Mouse (Mus musculus) forebrain, embryonic 16.5 days (tissue): Measurements from ENCODE around the gene Polm. TPM values are rescaled to one million over a fixed set of nuclear protein-coding genes. Genes with fewer than 3 reads are reported as not detected.

Experiments
- ATAC-seq: fragments of 200-750 bp; cut with Nextera tagmentation; 2 replicates; pipeline ENCODE4 v1.8.0; 2017; ENCODE audit warnings: mild to moderate bottlenecking, moderate library complexity
- H3K27ac ChIP-seq: fragments of 300-500 bp; sonication (generic); 2 replicates; pipeline ENCODE4 v1.5.1; 2014; ENCODE audit warnings: low read length, control low read depth
- H3K27me3 ChIP-seq: fragments of 300-500 bp; sonication (generic); replicated peaks from 2 replicates; pipeline ENCODE4 v1.6.1; 2014; ENCODE audit warnings: low read length; ENCODE audit not compliant: control insufficient read depth, insufficient read depth
- H3K36me3 ChIP-seq: fragments of 300-500 bp; sonication (generic); 2 replicates; pipeline ENCODE4 v1.6.1; 2014; ENCODE audit not compliant: control insufficient read depth, insufficient read depth
- H3K4me1 ChIP-seq: fragments of 300-500 bp; sonication (generic); replicated peaks from 2 replicates; pipeline ENCODE4 v1.6.1; 2014; ENCODE audit warnings: low read length; ENCODE audit not compliant: control insufficient read depth, insufficient read depth
- H3K4me2 ChIP-seq: fragments of 300-500 bp; sonication (generic); 2 replicates; pipeline ENCODE4 v1.6.1; 2014; ENCODE audit warnings: mild to moderate bottlenecking, low read length, control low read depth
- H3K4me3 ChIP-seq: fragments of 300-500 bp; sonication (generic); replicated peaks from 2 replicates; pipeline ENCODE4 v1.5.1; 2014; ENCODE audit warnings: mild to moderate bottlenecking, low read length, control low read depth
- H3K9ac ChIP-seq: fragments of 300-500 bp; sonication (generic); replicated peaks from 2 replicates; pipeline ENCODE4 v1.6.1; 2014; ENCODE audit warnings: low read depth, low read length, control low read depth
- H3K9me3 ChIP-seq: fragments of 300-500 bp; sonication (generic); 2 replicates; pipeline ENCODE4 v1.6.1; 2016; ENCODE audit warnings: low read length; ENCODE audit not compliant: control insufficient read depth
- WGBS: fragments of 180-500 bp; shearing (Covaris S2); extraction: QIAGEN DNeasy Blood & Tissue Kit; methylation state at CpG from one replicate; pipeline ENCODE4 v1.1.7; 2014; 5-methylcytosine and 5-hydroxymethylcytosine counted together
- polyA plus RNA-seq: library from polyadenylated mRNA; unstranded; fragments of >200 nt; fragmentation: Nextera tagmentation; extraction: Ambion mirVana; gene quantifications from 2 replicates; pipeline ENCODE4 v1.2.1, GENCODE M21; 2015

Polm gene
- polyA plus RNA-seq, 1 experiment from 2014 or later = 8.8 TPM

DNA sequence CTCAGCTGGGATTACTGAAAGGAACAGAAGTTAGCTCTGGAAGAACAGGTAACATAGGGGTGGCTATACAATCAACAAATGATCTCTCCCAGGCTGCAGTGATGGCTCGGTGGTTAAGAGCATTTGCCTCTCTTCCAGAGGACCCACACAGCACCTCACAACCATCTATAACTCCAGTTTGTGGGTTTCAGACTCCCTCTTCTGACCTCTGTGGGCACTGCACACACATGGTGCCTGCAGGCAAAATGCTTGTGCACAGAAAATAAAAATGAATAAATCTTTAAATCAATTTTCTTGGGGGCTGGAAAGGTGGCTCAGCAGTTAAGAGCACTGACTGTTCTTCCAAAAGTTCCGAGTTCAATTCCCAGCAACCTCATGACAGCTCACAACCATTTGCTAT, 59.3 kb downstream of the Polm start:
- H3K4me3 ChIP-seq = no peak overlapping the region
- H3K4me1 ChIP-seq = no peaks in the 10 kb centered on the region
- no peak overlapping the region for H3K9ac ChIP-seq
- H3K27ac ChIP-seq = no peak overlapping the region
- no peaks in the 10 kb centered on the region for H3K27me3 ChIP-seq
- H3K9me3 ChIP-seq = no peaks in the 10 kb centered on the region
- WGBS = 71% methylated on average over 2 of the region's 2 CpGs
- no peak for ATAC-seq
- H3K36me3 ChIP-seq = no peaks in the 10 kb centered on the region
- H3K4me2 ChIP-seq = no peak overlapping the region

Other genes starting within 250 kb of the Polm start
- 168 and 171 TPM in 2 replicates for gene Mrps24, start 122.3 kb downstream of the Polm start, polyA plus RNA-seq
- 35.2 TPM in 2 replicates for gene Urgcp, start 75.6 kb downstream of the Polm start, polyA plus RNA-seq
- gene Dbnl, start 49.5 kb downstream of the Polm start, polyA plus RNA-seq = 139 and 141 TPM in 2 replicates
- 1.9 and 2.4 TPM in 2 replicates for gene Pgam2, start 34.3 kb downstream of the Polm start, polyA plus RNA-seq
- gene Aebp1, start 23.9 kb upstream of the Polm start, polyA plus RNA-seq = 12.6 and 18.5 TPM in 2 replicates
- gene Pold2, start 40.3 kb upstream of the Polm start, polyA plus RNA-seq = 72.1 and 75.8 TPM in 2 replicates
- gene Myl7, start 60.8 kb upstream of the Polm start, polyA plus RNA-seq = not detected in 2 replicates
- gene Gck, start 112.1 kb upstream of the Polm start, polyA plus RNA-seq = 5.5 and 8.2 TPM in 2 replicates
- gene Ykt6, start 117.7 kb upstream of the Polm start, polyA plus RNA-seq = 93.4 and 111 TPM in 2 replicates
- 163 and 171 TPM in 2 replicates for gene Camk2b, start 228.3 kb upstream of the Polm start, polyA plus RNA-seq